Mouse (Mus musculus) kidney, embryonic 16.5 days (tissue): ENCODE measurements at regions not wholly inside any gene's neighbourhood (a gene's known extent, or its start where the extent isn't known, plus 50 kb on each side); places are given as distances from the start of the nearest gene placed in this dataset.

Experiments
- ATAC-seq: fragments of 200-750 bp; cut with Nextera tagmentation; 2 replicates; pipeline ENCODE4 v1.8.0; 2017; ENCODE audit warnings: moderate TSS enrichment; ENCODE audit not compliant: low FRiP score, low TSS enrichment
- H3K27ac ChIP-seq: fragments of 300-500 bp; sonication (generic); 2 replicates; pipeline ENCODE4 v1.5.1; 2014; ENCODE audit warnings: low read length
- H3K27me3 ChIP-seq: fragments of 300-500 bp; sonication (generic); 2 replicates; pipeline ENCODE4 v1.6.1; 2014; ENCODE audit warnings: low read length, control low read depth, mixed read lengths; ENCODE audit not compliant: insufficient read depth
- H3K36me3 ChIP-seq: fragments of 300-500 bp; sonication (generic); 2 replicates; pipeline ENCODE4 v1.6.1; 2014; ENCODE audit warnings: low read length, control low read depth, mixed read lengths; ENCODE audit not compliant: insufficient read depth
- H3K4me1 ChIP-seq: fragments of 300-500 bp; sonication (generic); 2 replicates; pipeline ENCODE4 v1.6.1; 2014; ENCODE audit warnings: low read length, control low read depth, mixed read lengths; ENCODE audit not compliant: insufficient read depth
- H3K4me2 ChIP-seq: fragments of 300-500 bp; sonication (generic); replicated peaks from 2 replicates; pipeline ENCODE4 v1.6.1; 2014; ENCODE audit warnings: low read depth, low read length
- H3K4me3 ChIP-seq: fragments of 300-500 bp; sonication (generic); 2 replicates; pipeline ENCODE4 v1.5.1; 2014; ENCODE audit warnings: mild to moderate bottlenecking, low read length
- H3K9ac ChIP-seq: fragments of 300-500 bp; sonication (generic); replicated peaks from 2 replicates; pipeline ENCODE4 v1.6.1; 2014; ENCODE audit warnings: low read length
- H3K9me3 ChIP-seq: fragments of 300-500 bp; sonication (generic); 2 replicates; pipeline ENCODE4 v1.6.1; 2016; ENCODE audit warnings: low read length, control low read depth
- WGBS: fragments of 180-500 bp; shearing (Covaris S2); extraction: QIAGEN DNeasy Blood & Tissue Kit; methylation state at CpG from one replicate; pipeline ENCODE4 v1.1.7; 2014; 5-methylcytosine and 5-hydroxymethylcytosine counted together

DNA sequence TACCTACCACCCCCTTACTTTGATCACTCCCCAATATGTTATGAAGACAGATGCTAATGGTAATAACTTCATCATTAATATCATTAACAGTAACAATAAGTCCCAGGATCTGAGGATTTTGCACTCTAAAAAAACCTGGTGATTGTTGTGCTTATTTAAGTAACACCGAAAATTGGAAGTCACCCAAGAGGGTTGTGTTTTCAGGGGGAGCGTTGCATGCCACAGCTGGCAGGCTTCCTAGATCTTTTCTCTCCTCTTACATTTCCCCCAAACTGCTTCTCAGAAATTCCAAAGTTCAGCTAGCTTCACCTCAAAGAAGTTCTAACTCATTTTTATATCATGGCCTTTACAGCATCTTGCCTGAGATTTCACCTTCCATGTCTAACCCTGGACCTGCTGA is 444.3 kb downstream of the Gm826 start:
- Histone ChIP-seq H3K4me2 (no peak overlapping the region), H3K9me3 (no peaks in the 10 kb centered on the region), H3K4me3 (no peak overlapping the region), H3K27ac (no peak overlapping the region), H3K36me3 (no peaks in the 10 kb centered on the region), H3K27me3 (no peaks in the 10 kb centered on the region), H3K4me1 (no peaks in the 10 kb centered on the region), H3K9ac (no peak overlapping the region)
- WGBS = 64% methylated on average over 2 of the region's 2 CpGs
- ATAC-seq = no peak

DNA sequence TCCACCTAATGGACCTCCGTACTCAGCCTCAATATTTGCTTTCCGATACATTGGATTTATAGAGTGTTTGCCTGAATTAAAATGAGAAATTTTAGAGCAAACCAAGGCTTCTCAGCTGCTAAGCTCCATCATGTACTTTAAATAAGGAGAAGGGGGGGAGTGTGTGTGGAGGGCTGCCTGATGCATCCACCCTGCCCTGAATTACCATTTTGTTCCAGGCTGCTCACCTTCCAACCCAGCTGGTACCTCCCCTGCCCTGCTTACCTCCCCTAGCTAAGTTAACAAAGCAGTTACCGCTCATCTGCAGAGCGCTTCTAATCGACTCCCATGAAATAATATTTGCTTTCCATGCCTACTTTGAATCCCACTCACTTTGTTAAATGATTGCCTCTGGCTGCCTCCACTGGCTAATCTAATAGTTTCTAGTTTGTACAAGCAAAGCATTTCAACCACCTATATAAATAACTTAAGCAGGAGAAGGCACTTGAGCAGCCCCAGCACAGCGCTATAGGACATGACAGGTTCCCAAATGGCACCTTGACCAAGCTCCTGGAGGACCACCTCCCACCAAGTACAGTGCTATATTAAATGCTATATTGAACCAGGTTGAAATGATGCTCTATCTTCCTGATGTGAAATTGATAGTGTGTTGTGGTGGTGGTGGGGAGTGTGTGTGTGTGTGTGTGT is 449.0 kb downstream of the Gm826 start:
- 67% methylated on average over 6 of the region's 6 CpGs for WGBS
- Histone ChIP-seq H3K9ac (no peak overlapping the region), H3K4me2 (no peak overlapping the region), H3K36me3 (no peaks in the 10 kb centered on the region), H3K4me3 (no peak overlapping the region), H3K9me3 (no peaks in the 10 kb centered on the region), H3K27ac (no peak overlapping the region), H3K27me3 (no peaks in the 10 kb centered on the region), H3K4me1 (no peaks in the 10 kb centered on the region)
- ATAC-seq = peak; percentile 63; the same call in 1 of the 2 replicates

DNA sequence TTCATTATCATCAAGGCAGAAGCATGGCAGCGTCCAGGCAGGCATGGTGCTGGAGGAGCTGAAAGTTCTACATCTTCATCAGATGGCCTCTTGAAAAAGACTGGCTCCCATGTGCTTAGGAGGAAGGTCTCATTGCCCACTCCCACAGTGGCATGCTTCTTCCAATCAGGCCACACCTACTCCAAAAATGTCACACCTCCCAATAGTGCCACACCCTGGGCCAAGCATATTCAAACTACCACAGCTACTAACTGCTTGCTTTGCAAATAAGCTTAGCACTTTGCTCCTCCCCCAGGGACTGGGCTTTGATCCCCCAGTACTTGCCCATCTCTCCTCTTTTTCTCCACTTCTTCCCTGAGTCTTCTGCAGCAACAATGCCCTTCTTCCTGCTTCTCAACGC is 467.0 kb downstream of the Gm826 start:
- WGBS = 59% methylated on average over 2 of the region's 2 CpGs
- ATAC-seq = no peak

DNA sequence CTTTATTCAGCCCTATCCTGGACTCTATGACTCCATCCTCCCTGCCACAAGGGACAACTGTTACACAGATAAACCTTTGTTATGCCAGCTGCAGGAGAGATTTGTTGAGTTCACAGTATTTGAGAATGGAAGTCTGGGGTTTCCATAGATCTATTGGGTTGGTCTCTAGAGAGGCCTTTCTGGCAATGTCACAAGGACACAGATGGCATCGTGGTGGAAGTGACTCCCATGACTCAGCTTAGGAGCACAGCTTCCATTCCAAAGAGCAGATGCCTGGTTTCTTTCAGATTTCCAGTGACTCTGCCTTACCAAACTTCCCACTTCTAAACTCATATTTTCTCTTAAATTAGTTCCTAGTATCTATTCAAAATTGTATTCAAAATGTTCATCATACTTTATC is 467.6 kb downstream of the Gm826 start:
- Histone ChIP-seq H3K27ac (no peak overlapping the region), H3K9ac (no peak overlapping the region), H3K4me2 (no peak overlapping the region), H3K4me3 (no peak overlapping the region), H3K36me3 (no peaks in the 10 kb centered on the region), H3K9me3 (no peaks in the 10 kb centered on the region), H3K27me3 (no peaks in the 10 kb centered on the region), H3K4me1 (peaks cover 4% of the 10 kb centered on the region; the same call in 1 of the 2 replicates)
- 81% methylated on average over 1 of the region's 1 CpGs for WGBS
- no peak for ATAC-seq

More for the DNA sequence above, 467.0 kb downstream of the Gm826 start:
- Histone ChIP-seq H3K27ac (no peak overlapping the region), H3K9ac (no peak overlapping the region), H3K9me3 (no peaks in the 10 kb centered on the region), H3K27me3 (no peaks in the 10 kb centered on the region), H3K4me3 (no peak overlapping the region), H3K36me3 (no peaks in the 10 kb centered on the region), H3K4me2 (no peak overlapping the region), H3K4me1 (peaks cover 4% of the 10 kb centered on the region; the same call in 1 of the 2 replicates)

DNA sequence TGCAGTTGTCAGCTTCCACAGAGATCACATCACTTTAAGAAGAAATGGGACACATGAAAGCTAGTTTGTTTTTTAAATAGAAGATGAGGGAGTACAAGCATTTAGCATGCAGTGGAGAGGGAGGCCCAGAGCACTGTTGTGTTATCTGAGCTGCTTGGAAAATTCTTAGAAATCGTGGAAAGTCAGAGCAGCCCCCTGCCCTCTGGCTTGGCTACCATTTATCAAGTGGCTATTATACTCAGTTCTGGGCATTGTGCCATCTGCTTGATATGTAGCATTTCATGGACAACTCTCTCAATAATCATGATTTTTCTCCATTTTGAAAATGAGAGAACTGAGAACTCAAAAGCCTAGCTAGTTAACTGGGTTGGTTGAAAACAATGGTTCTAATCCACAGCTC is 470.8 kb downstream of the Gm826 start:
- H3K4me2 ChIP-seq = no peak overlapping the region
- no peak for ATAC-seq
- no peaks in the 10 kb centered on the region for H3K9me3 ChIP-seq
- no peaks in the 10 kb centered on the region for H3K36me3 ChIP-seq
- H3K4me1 ChIP-seq = peaks cover 4% of the 10 kb centered on the region; the same call in 1 of the 2 replicates
- no peak overlapping the region for H3K27ac ChIP-seq
- H3K4me3 ChIP-seq = no peak overlapping the region
- 20% methylated on average over 1 of the region's 1 CpGs for WGBS
- no peak overlapping the region for H3K9ac ChIP-seq
- H3K27me3 ChIP-seq = no peaks in the 10 kb centered on the region

DNA sequence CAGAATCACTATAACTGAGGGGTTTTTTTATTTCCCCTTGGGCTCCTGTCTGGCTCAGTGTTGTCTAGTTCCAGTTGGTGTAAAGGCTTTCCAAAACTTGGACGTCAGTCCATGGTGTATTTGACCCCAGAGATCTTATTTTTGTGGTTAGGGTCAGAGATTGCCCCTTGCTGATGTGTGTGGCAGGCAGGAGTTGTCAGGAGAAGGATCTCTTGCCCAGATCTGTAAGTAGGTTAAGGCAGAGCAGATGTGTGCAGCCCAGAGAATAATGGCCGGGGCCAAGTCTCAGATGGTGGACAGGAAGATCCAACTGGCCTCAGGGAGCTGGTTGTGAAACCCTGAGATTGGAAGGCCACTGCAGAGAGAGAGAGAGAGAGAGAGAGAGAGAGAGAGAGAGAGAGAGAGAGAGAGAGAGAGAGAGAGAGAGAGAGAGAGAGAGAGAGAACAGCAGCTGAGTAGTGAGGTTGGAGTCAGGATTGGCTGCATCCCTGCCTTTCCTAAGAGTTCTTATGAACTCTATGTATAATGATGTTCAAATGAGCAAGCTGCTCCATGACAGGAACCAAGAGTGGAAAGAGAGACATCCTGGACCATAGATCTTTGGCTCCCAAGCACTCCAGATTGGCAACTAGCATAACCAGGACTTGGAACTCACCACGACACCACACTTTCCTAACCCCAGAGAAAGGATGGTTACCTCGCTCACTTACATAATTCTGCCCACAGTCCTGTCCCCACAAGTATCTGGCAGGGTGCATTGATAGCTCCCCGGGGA is 479.9 kb downstream of the Gm826 start:
- H3K27me3 ChIP-seq = no peaks in the 10 kb centered on the region
- no peaks in the 10 kb centered on the region for H3K9me3 ChIP-seq
- no peaks in the 10 kb centered on the region for H3K4me1 ChIP-seq
- H3K4me3 ChIP-seq = no peak overlapping the region
- H3K36me3 ChIP-seq = no peaks in the 10 kb centered on the region
- no peak for ATAC-seq
- no peak overlapping the region for H3K4me2 ChIP-seq
- WGBS = 80% methylated on average over 5 of the region's 5 CpGs
- H3K27ac ChIP-seq = no peak overlapping the region
- no peak overlapping the region for H3K9ac ChIP-seq

DNA sequence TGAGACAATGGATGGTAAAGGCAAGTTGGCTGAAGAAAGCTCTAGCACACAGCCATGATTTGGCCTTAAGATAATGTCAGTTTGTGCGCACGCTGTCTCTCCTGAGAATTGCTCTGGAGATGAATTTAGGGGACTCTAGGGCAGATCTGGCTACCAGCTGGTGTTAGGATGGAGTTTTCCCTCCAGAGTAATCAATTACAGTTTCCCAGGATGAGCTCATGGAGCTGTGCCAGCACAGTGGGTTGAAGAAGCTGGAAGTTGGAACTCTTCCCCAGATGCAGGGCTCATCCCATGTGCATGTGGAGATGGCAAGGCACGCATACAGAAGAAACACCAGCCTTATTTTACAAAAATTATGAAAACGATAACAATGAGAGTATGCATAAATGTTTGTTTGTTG is 481.0 kb downstream of the Gm826 start:
- no peak overlapping the region for H3K4me2 ChIP-seq
- no peaks in the 10 kb centered on the region for H3K36me3 ChIP-seq
- 87% methylated on average over 4 of the region's 4 CpGs for WGBS
- no peak overlapping the region for H3K9ac ChIP-seq
- no peaks in the 10 kb centered on the region for H3K9me3 ChIP-seq
- H3K27ac ChIP-seq = no peak overlapping the region
- no peaks in the 10 kb centered on the region for H3K27me3 ChIP-seq
- no peak overlapping the region for H3K4me3 ChIP-seq
- H3K4me1 ChIP-seq = no peaks in the 10 kb centered on the region
- ATAC-seq = no peak

DNA sequence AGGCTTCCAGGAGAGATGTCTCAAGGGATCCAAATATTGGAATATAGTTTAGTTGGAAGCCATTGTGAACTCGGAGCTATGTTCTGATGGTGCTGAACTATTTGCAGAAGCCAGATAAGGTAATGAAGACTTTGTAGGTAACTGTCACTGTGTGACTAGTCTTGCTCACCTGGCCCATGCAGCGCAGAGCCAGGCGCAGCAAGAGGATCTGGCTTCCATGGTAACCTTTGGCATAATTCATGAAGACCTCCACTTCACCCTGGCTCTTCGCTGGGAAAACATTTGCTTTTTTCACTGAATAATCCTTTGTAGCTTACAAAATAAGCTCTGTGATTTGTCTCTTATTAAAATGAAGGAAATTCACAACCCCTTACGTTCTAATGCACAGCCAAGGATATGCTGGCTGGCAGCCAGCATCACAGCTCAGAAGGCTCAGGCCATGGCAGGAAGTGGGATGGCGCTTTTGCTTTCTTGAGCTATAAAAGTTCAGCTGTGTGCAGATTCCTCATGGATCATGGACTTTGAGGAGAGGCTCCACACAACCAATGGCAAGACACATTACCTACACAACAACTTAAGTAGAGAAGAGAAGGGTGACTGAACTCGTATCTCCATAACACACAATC is 501.4 kb downstream of the Gm826 start:
- Histone ChIP-seq H3K4me2 (no peak overlapping the region), H3K4me3 (no peak overlapping the region), H3K9me3 (no peaks in the 10 kb centered on the region), H3K9ac (no peak overlapping the region), H3K4me1 (peaks cover 5% of the 10 kb centered on the region; the same call in 1 of the 2 replicates), H3K27me3 (no peaks in the 10 kb centered on the region), H3K36me3 (no peaks in the 10 kb centered on the region), H3K27ac (peak overlapping the region; percentile 64)
- ATAC-seq = peak; percentile 85; the same call in 1 of the 2 replicates
- 52% methylated on average over 7 of the region's 7 CpGs for WGBS

DNA sequence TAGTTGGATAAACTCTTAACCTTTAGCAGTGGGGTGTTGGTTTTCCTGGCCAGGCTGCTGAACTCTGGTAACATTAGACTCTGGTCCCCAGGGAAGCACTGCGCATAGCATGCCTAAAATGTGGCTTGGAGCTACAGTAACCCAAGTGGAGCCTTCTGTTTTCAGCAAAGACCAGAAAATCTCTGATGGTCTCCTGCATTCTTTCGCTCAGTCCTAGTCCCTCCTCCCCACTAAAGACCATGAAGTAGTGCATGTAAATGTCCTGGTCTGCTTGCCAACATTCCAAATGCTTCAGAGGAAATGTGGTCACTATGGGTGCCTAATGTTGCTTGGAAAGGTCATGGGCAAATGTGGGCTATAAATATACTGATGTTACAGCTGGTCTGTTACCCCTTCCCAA is 507.5 kb downstream of the Gm826 start:
- ATAC-seq = no peak
- no peaks in the 10 kb centered on the region for H3K36me3 ChIP-seq
- 66% methylated on average over 2 of the region's 2 CpGs for WGBS
- no peaks in the 10 kb centered on the region for H3K27me3 ChIP-seq
- H3K4me3 ChIP-seq = no peak overlapping the region
- no peak overlapping the region for H3K27ac ChIP-seq
- H3K9me3 ChIP-seq = no peaks in the 10 kb centered on the region
- no peaks in the 10 kb centered on the region for H3K4me1 ChIP-seq
- H3K9ac ChIP-seq = no peak overlapping the region
- no peak overlapping the region for H3K4me2 ChIP-seq

DNA sequence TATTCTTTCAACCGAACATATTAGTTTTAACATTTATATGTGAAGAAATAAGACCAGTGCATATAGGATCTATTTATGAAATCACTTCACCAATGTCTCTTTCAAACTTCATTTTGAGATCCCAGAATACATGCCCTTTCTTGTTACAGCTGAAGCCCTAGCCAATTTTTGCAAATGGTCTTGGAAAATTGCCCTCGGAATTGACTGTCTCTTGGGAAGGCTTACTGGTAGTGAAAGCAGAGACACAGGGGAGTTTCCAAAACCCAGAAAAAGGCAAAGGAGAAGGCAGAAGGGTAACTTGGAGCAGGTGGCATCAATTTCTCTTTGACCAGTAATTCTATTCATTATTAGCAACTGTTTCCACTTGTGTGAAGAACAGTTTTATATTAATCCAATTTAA is 515.4 kb downstream of the Gm826 start:
- H3K27me3 ChIP-seq = no peaks in the 10 kb centered on the region
- no peaks in the 10 kb centered on the region for H3K4me1 ChIP-seq
- H3K9ac ChIP-seq = no peak overlapping the region
- no peaks in the 10 kb centered on the region for H3K9me3 ChIP-seq
- no peaks in the 10 kb centered on the region for H3K36me3 ChIP-seq
- ATAC-seq = no peak
- H3K4me2 ChIP-seq = no peak overlapping the region
- H3K27ac ChIP-seq = no peak overlapping the region
- WGBS = 76% methylated on average over 2 of the region's 2 CpGs
- no peak overlapping the region for H3K4me3 ChIP-seq
